Mouse (Mus musculus): ENCODE measurements around the gene Krt73. TPM values are rescaled to one million over a fixed set of nuclear protein-coding genes. Genes with fewer than 3 reads are reported as not detected.

The Krt73 gene
- total RNA-seq (2022): 1 to 10 TPM in 3 of 4 experiments, under 1 TPM in 1; 0.76 to 1.4 (median 1.1) TPM

DNA sequence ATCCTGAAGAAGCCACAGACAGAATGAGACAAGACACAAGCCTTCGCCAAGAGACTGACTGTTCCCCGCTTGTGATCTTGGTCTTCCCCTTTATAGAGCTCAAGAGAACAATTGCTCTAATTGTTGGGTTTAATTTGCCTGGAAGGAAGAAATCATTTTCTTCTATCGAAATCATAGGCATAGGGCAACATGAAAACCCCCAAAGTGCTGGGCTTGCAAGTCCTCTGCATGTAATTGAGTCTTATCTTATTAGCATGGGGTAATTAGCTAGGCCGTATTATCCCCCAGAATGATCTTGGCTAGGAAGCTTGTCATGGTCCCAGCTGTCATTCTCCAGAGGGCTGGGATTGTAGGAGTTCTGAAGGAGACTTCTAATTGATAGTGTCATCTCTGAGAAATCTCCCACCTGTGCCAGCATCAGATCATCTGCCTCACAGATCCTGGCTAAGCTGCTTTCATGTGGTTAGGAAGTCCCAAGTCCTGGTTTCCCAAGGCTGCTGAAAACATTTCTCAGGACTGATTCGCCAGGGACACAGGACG lies at the start of gene Krt73:
Gene Krt73, minus strand, starts transcription at position 51 of the 540 bp plus-strand sequence.
- no peak for DNase-seq (ENCODE audit: low spot score in 2 of 2)

DNA sequence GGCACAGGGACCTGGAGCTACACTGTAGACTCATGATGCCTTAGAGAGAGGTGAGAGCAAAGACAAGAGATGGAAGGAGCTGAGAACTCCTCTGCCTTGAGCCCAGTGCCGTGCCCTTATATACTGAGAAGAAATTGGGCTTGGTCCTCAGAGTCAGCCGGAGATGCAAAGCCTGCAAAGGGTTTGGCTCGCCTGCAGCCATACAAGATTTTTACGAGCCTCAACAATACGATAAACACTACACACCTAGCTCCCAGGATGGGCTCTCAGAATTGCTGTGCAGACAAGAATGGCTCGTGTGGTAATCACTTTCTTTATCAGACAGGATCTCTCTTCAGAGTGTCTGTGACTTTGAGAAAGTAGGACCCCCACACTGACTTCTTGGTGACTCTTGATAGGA lies 48.5 kb upstream of the Krt73 start, which contains the start of gene Krt1:
Gene Krt1, minus strand, starts transcription at position 101 of the 400 bp plus-strand sequence.
- DNase-seq (ENCODE audit: low spot score in 2 of 2): no peak

DNA sequence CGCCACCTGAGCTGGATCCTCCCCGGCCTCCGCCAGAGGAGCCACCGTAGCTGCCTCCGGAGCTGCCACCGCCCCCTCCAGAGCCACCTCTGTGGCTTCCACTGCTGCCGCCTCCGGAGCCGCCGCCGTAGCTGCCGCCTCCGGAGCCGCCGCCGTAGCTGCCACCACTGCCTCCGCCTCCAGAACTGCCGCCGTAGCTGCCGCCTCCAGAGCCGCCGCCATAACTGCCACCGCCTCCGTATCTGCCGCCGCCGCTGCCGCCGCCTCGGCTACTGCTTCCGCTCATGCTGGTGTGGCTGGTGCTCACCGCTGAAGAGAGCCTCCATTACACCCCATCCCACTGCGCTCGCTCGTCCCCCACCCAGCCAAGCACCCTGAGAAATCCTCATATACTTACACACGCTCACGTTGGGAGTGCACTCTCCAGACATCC lies 43.8 kb upstream of the Krt73 start:
- DNase-seq (ENCODE audit: low spot score in 2 of 2): peak; percentile 37 to 53

DNA sequence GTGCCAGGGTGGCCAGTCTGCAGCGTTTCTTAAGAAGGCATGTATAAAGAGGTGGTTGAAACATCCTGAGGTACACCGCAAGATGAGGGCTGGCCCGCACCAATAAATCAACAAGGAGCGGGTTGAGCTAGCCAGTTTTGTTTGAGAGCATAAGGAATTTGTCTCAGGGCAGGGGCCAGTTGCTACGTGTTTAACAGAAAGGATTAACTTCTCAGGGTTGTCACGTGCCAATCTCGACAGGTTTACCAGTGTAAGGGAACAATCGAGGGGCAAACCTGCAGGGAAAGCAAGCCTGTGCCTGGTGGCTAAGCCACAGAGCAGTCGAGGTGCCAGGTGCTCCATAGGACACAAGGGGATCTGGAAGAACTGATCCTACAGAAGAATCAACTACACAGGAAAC lies 41.0 kb upstream of the Krt73 start:
- no peak for DNase-seq (ENCODE audit: low spot score in 2 of 2)

DNA sequence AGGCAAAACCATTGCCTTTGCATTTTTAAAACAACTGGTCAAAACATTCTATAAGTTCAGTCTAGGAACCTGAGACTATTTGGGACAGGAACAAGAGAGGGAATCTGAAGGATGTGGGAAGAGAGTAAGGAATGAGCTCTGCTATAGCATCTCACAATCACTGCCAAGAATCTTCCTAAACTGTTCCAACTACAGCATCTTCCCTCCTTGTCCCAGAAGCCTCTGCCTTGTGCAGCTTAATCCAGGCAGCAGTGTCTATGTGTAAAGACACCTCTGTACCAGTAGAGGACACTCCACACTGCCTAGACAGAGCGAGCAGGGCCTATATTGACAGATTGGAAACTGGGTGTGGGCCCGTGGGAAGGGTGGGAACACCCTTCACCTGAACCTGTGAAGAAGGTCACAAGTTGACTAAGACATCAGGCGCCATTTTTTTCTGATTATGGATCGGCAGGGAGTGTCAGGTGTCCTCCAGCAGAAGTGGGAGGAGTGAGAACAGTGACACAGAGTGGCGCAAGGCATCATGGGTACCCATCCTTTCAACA lies 32.7 kb upstream of the Krt73 start:
- no peak for DNase-seq (ENCODE audit: low spot score in 2 of 2)

DNA sequence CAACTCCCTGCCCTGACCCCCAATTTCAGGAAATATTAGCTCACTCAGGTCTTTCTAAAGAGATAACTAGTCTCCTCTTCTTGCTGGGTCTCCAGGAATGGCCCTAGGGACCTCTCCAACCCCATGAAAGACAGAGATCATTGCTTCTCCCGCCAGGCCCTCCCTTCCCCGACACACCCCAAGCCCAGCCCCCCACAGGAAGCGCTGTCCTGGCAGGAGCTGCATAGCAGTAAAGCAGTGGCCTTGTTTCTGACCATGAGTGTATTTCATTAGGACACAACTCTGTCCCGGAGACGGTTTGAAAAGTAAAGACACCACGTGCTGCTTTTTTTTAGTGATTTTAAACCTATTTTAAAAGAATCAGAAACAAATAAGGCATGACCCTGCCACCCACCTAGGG lies 31.0 kb upstream of the Krt73 start:
- no peak for DNase-seq (ENCODE audit: low spot score in 2 of 2)

DNA sequence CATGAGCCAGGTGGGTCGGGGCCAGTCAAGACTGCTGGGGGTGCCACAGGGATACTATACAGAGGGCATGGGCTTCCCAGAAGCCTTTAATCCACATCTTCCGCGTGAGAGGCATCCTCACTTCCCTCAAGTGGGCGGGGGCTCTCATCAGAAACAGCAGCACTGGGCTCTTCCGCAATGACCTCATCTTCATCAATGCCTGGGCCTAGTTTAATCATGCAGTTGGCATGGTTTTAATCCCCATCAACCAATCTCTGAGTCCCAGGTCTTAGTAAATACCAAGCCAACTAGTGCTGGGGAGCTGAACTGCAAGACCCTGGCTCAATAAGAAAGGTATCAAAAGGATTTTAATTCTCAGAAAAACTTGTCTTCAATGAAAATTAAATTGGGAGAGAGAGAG lies 27.3 kb upstream of the Krt73 start:
- DNase-seq (ENCODE audit: low spot score in 2 of 2): no peak

DNA sequence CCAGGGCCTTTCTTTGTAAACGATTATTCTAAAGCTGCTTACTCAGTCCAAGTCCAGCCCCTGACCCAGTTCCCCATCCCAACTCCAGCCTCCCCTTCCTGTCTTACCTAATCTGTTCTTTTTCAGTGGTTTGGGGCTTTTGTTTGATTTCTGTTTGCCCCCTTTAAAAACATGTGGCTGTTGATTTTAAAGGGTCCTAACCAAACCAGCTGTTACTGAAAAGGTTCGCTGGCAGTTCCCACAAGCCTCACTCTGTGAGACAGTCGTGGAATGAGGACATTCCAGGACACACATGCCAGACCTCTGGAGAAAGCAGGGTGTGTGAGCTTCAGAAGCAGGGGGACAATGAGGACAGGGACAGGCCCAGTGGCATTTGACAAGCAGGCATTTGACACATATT lies 19.6 kb upstream of the Krt73 start:
- no peak for DNase-seq (ENCODE audit: low spot score in 2 of 2)

DNA sequence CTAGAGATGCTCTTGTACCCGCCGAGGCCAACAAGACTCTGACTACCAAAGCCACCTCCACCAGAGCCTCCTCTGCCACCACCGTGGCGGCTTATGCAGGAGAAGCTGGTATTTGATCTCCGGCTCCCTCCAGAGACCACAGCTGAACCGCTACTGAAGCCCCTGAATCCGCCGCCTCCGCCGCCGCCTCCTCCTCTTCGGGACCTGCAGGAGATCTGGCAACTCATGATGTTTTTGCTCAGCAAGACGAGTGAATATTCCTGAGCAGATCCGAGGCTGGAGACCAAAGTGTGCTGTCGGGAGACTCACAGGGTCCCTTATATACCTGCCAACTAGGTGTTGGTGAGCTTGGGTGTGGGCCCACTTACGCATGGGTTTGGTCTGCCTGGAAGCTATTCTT lies 15.7 kb upstream of the Krt73 start, which contains the start of gene Krt2:
Gene Krt2, minus strand, starts transcription at position 295 of the 400 bp plus-strand sequence.
- no peak for DNase-seq (ENCODE audit: low spot score in 2 of 2)

DNA sequence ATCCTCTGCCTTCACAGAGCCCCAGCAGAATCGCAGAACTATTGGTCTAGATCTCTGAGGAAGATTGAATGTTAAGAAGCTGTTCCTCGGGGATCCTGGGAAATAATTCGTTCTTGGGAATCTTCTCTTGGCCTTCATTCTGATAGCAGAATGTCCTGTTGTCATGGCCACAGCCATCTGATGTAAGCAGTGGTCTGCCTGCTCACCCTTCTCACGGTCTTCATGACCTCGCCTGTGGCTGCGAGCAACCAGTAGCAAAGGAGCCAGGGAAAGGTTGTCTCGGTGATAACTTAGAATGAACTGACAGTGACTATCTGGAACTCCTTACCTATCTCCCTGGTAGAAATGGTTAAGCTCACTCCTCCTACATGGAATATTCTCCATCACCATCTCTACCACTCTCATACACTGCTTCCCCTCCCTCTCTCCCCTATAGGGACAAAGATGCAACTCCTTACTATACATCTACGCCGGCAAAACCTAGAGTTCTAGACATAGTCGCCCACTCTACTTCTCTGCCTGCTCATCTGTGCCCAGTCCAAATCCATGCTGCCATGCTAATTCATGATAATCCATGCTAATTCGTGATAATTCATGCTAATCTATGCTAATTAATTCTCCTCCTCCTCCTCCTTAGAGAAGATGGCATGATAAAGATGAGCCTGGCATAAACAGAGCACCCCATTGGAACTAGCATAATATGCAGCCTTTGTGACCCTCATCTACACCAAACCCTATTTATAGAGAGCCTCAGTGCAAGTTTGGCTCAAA lies 1.1 kb upstream of the Krt73 start:
- DNase-seq (ENCODE audit: low spot score in 2 of 2): peak in 1 of 2 experiments; percentile 64

DNA sequence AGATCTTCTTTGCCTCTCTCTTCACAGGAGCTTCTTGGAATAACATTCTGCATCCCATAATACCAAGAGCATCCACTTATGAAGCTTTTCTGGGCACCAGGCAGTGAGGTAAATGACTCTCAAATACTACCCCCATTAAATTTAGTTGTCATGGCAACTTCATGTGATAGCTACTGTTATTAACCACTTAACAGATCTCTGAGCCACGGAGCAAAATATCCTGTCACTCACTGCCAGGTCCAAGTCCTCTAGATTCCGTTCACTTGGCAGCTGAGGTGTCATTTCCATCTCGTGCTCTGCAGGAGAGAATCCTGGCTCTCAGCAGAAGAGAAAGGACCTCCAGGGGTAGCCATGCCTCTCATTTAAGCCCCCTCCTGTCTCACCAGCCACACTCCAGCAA lies 11.3 kb downstream of the Krt73 start:
- no peak for DNase-seq (ENCODE audit: low spot score in 2 of 2)

DNA sequence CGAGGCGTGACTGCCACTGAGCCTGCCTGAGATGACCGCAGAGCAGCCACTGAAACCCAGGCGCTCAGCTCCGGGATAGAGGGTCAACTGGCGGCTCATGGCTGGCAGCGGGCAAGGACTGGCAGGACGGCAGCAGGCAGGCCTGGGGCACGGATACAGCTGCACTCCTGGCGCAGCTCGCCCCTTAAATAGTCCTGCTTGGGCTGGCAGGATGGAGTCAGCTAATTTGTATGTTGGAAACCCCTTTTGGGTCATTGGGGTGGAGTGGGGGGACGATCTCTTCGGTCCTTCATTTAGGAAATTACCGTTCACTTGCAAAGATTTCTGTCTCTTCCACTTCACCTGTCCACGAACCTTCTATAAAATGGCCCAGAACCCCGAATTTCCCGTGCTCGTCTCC lies 15.8 kb downstream of the Krt73 start, which contains the start of gene Krt72:
Gene Krt72, minus strand, starts transcription at position 101 of the 400 bp plus-strand sequence.
- no peak for DNase-seq (ENCODE audit: low spot score in 2 of 2)

DNA sequence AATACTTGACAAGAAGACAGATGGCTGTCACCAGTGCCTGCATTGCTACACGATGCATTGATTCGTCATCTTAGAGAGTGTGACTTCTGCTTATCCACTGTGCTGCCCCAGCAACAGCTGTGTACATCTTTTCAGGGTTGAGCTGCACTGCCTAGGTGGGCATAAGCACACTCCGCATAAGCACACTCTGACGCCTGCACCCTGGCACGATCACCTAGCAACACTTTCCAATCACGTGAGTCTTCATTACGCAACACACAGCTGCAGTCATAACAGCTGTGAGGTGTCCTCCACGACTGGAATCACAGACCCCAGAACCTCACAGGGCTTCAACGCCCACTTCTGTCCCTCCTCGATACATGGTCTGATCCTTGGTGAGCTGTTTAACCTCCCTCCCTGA lies 28.7 kb downstream of the Krt73 start:
- DNase-seq (ENCODE audit: low spot score in 2 of 2): no peak

DNA sequence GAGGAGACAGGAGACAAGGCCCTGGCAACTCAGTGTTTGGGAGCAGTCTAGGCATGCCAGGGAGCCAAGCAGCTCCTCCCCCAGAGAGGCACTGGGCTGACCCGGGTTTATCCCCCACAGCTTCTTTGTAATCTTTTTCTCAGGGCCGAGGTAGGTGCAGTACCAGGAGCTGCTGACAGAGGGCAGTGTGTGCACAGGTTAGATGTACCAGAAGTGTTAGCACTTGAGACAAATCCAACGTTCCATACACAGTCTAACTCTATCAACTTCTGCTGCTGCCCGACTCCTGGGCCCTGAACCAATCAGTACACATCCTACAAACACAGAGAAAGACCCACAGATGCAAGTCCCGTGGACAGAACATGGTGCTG lies 29.4 kb downstream of the Krt73 start:
- DNase-seq (ENCODE audit: low spot score in 2 of 2): peak; percentile 56 to 98

DNA sequence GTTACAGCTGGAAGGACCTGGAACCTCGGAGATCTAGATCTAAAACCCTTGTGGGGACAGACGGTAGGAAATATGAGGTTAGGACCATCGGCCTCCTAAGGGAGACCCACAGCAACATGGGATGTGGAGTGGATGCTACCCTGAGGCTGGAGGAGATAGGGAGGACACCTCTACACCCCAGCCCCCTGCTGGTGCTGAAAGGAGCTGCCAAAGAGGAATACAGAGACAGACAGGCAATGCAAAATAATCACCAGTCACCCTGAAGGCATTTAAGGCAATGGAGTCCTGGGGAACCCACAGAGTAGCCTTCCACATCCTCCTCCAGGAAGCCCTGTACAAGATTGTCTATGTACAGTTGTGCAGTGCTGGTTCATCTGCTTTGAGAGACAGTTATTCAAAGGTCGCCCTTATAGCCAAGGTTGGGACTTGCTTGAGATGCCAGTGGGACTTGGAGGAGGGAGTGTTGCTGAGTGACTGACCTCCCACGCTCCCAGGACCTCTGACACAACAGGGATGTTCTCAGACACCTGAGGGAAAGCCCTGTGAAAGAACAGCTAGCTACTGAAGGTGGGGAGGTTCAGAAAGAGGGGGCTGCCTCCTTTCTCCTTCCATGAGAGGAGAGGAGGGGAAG lies 30.0 kb downstream of the Krt73 start:
- DNase-seq (ENCODE audit: low spot score in 2 of 2): peak in 1 of 2 experiments; percentile 12

DNA sequence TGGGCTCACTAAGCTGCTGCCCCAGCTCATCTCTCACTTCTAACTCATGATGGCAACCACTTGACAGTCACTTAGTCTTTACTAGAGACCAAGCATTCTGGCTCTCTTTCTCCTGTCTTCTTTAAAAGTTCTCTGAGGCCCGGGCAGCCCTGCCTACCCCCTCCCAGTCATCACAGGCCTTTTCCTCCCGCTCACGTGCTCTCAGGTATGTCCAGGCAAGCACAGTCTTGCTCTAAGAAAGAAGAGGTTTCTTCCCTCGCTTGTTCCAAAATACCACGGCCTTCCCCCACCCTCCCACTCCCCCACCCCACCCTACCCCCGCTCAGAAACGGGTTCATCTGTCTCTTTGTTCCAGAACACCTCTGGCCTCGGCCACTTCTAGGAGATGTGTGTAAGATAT lies 31.9 kb downstream of the Krt73 start:
- no peak for DNase-seq (ENCODE audit: low spot score in 2 of 2)

Other genes with a start within 250 kb of the Krt73 start
- not detected for gene Krt90, start 239.4 kb downstream of the Krt73 start, total RNA-seq (2022)
- not detected for gene Krt75, start 228.4 kb downstream of the Krt73 start, total RNA-seq (2022)
- gene Gm5414, start 174.2 kb downstream of the Krt73 start, total RNA-seq (2022): not detected
- gene Gm5478, start 155.0 kb downstream of the Krt73 start, total RNA-seq (2022): not detected
- not detected for gene Krt6b, start 122.1 kb downstream of the Krt73 start, total RNA-seq (2022)
- gene Krt6a, start 108.0 kb downstream of the Krt73 start, total RNA-seq (2022): not detected
- not detected for gene Krt5, start 89.4 kb downstream of the Krt73 start, total RNA-seq (2022)
- not detected for gene Krt71, start 59.2 kb downstream of the Krt73 start, total RNA-seq (2022)
- gene Krt72, start 15.9 kb downstream of the Krt73 start, total RNA-seq (2022): not detected
- under 1 TPM; 0.17 to 0.82 (median 0.39) TPM for gene Krt2, start 15.8 kb upstream of the Krt73 start, total RNA-seq (2022)
- gene Krt1, start 48.4 kb upstream of the Krt73 start, total RNA-seq (2022): 1 to 10 TPM; 1.7 to 3.3 (median 2.6) TPM
- 10 to 100 TPM in 2 of 4 experiments, 1 to 10 TPM in 2; 7.2 to 11.8 (median 10.0) TPM for gene Krt77, start 67.4 kb upstream of the Krt73 start, total RNA-seq (2022)
- gene Krt76, start 90.6 kb upstream of the Krt73 start, total RNA-seq (2022): not detected
- not detected for gene Krt4, start 122.4 kb upstream of the Krt73 start, total RNA-seq (2022)
- not detected for gene Krt79, start 138.0 kb upstream of the Krt73 start, total RNA-seq (2022)
- gene Krt78, start 151.9 kb upstream of the Krt73 start, total RNA-seq (2022): not detected
- under 1 TPM; 0.17 to 0.95 (median 0.23) TPM for gene Krt8, start 202.1 kb upstream of the Krt73 start, total RNA-seq (2022)
- 1 to 10 TPM in 2 of 4 experiments, under 1 TPM in 2; 0.26 to 2.5 (median 1.3) TPM for gene Krt18, start 225.8 kb upstream of the Krt73 start, total RNA-seq (2022)